Mouse (Mus musculus) E14TG2a.4 (cell line): ENCODE results near the gene Phyhipl.

Experiments used
- CTCF ChIP-seq: conservative IDR thresholded peaks from 2 replicates; pipeline ENCODE4 v1.5.1; 2014; ENCODE audit warnings: low read length
- POU5F1 ChIP-seq: IDR thresholded peaks from 2 replicates; pipeline ENCODE4 v1.6.1; 2014; ENCODE audit warnings: low read length, borderline replicate concordance

- TF ChIP-seq CTCF (no peak), POU5F1 (no peak)
These were observed 44.1 kb downstream of the Phyhipl start for GRCm38 (mm10) chr10:70611633-70612032.
